Mouse (Mus musculus) limb, embryonic 13.5 days (tissue): ENCODE measurements around the gene Slc47a1. TPM values are rescaled to one million over a fixed set of nuclear protein-coding genes. Genes with fewer than 3 reads are reported as not detected.

ENCODE experiments used
- polyA plus RNA-seq: library from polyadenylated mRNA; unstranded; fragments of >200 nt; fragmentation: Nextera tagmentation; extraction: Ambion mirVana; gene quantifications from 2 replicates; pipeline ENCODE4 v1.2.1, GENCODE M21; 2015

Gene Slc47a1
- polyA plus RNA-seq, 1 experiment from 2014 or later: 0.36 TPM

Other genes starting within 250 kb of the Slc47a1 start
- gene Usp22, start 203.3 kb downstream of the Slc47a1 start, polyA plus RNA-seq: 173 and 184 TPM in 2 replicates
- gene Aldh3a1, start 170.8 kb downstream of the Slc47a1 start, polyA plus RNA-seq: 0.36 and 0.43 TPM in 2 replicates
- gene Aldh3a2, start 110.9 kb downstream of the Slc47a1 start, polyA plus RNA-seq: 23.7 and 26.7 TPM in 2 replicates
- 0.06 TPM in 1 of 2 replicates, not detected in the other for gene Slc47a2, start 35.5 kb downstream of the Slc47a1 start, polyA plus RNA-seq
- 0.60 and 0.61 TPM in 2 replicates for gene Rnf112, start 75.8 kb upstream of the Slc47a1 start, polyA plus RNA-seq
- gene Mfap4, start 107.1 kb upstream of the Slc47a1 start, polyA plus RNA-seq: 319 TPM in 2 replicates
- 87.3 and 87.8 TPM in 2 replicates for gene Mapk7, start 116.1 kb upstream of the Slc47a1 start, polyA plus RNA-seq
- gene B9d1, start 126.8 kb upstream of the Slc47a1 start, polyA plus RNA-seq: 31.9 and 32.6 TPM in 2 replicates
- 30.0 and 32.1 TPM in 2 replicates for gene Epn2, start 201.3 kb upstream of the Slc47a1 start, polyA plus RNA-seq